Mouse (Mus musculus) hindbrain, postnatal 0 days (tissue): Measurements from ENCODE around the gene Mylpf. TPM values are rescaled to one million over a fixed set of nuclear protein-coding genes. Genes with fewer than 3 reads are reported as not detected.

Source experiments
- ATAC-seq: fragments of 200-750 bp; cut with Nextera tagmentation; 2 replicates; pipeline ENCODE4 v1.8.0; 2017; ENCODE audit warnings: mild to moderate bottlenecking, moderate TSS enrichment, moderate library complexity
- DNase-seq: peaks from one replicate; pipeline ENCODE4 v3.0.0-alpha.2; 2015; ENCODE audit warnings: low spot score
- H3K27ac ChIP-seq: fragments of 300-500 bp; sonication (generic); 2 replicates; pipeline ENCODE4 v1.5.1; 2014; ENCODE audit warnings: mild to moderate bottlenecking
- H3K27me3 ChIP-seq: fragments of 300-500 bp; sonication (generic); 2 replicates; pipeline ENCODE4 v1.6.1; 2014; ENCODE audit warnings: low read length, mixed read lengths; ENCODE audit not compliant: insufficient read depth
- H3K36me3 ChIP-seq: fragments of 300-500 bp; sonication (generic); 2 replicates; pipeline ENCODE4 v1.6.1; 2014; ENCODE audit warnings: low read length, mixed read lengths; ENCODE audit not compliant: insufficient read depth
- H3K4me1 ChIP-seq: fragments of 300-500 bp; sonication (generic); 2 replicates; pipeline ENCODE4 v1.6.1; 2014; ENCODE audit warnings: antibody characterized with exemption, low read length, mixed read lengths; ENCODE audit not compliant: insufficient read depth
- H3K4me2 ChIP-seq: fragments of 300-500 bp; sonication (generic); 2 replicates; pipeline ENCODE4 v1.6.1; 2014; ENCODE audit warnings: low read depth, mild to moderate bottlenecking, low read length, moderate library complexity, mixed read lengths
- H3K4me3 ChIP-seq: fragments of 300-500 bp; sonication (generic); 2 replicates; pipeline ENCODE4 v1.5.1; 2014; ENCODE audit warnings: low read length
- H3K9ac ChIP-seq: fragments of 300-500 bp; sonication (generic); replicated peaks from 2 replicates; pipeline ENCODE4 v1.6.1; 2014; ENCODE audit warnings: mild to moderate bottlenecking, low read length, moderate library complexity, mixed read lengths
- H3K9me3 ChIP-seq: fragments of 300-500 bp; sonication (generic); 2 replicates; pipeline ENCODE4 v1.6.1; 2016; ENCODE audit warnings: low read length, mixed read lengths
- CTCF ChIP-seq: IDR thresholded peaks from 2 replicates; pipeline ENCODE4 v1.5.1; 2016; ENCODE audit warnings: antibody characterized with exemption, control low read depth, low read depth
- WGBS: fragments of 180-500 bp; shearing (Covaris S2); extraction: QIAGEN DNeasy Blood & Tissue Kit; methylation state at CpG from one replicate; pipeline ENCODE4 v1.1.7; 2014; 5-methylcytosine and 5-hydroxymethylcytosine counted together
- polyA plus RNA-seq: library from polyadenylated mRNA; unstranded; fragments of >200 nt; fragmentation: Nextera tagmentation; extraction: Ambion mirVana; gene quantifications from 2 replicates; pipeline ENCODE4 v1.2.1, GENCODE M21; 2015
- total RNA-seq: library from RNA; depleted of rRNA; stranded (reverse); fragments of >200 nt; gene quantifications from 2 replicates; pipeline ENCODE4 v1.2.3, GENCODE M21; 2014

The Mylpf gene
- total and polyA plus RNA-seq, 2 experiments from 2014 or later: 3.0 TPM; not detected in 1

DNA sequence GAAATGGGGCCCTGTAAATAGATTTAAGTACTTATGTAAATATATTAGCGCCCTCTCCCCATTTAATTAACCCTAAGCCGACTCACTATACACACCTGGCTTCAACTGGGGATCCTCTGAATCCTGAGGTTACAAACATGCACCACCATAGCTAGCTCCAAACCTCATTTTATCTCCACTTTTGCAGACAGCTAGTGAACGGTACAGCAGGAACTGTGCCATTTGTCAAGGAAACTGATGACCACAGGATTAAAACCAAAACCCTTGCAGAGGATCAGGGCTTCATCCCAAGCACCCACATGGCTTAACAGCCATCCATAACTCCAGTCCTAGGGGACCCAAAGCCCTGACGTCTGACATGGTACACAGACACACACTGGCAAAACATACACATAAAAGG is 46.3 kb downstream of the Mylpf start:
- H3K9me3 ChIP-seq: no peaks in the 10 kb centered on the region
- H3K27ac ChIP-seq: peak overlapping the region; percentile 97
- H3K27me3 ChIP-seq: no peaks in the 10 kb centered on the region
- peak overlapping the region; percentile 75 for H3K4me2 ChIP-seq
- peak overlapping the region; percentile 68 for H3K9ac ChIP-seq
- 0 out of 2 replicates have a peak, but pooled peaks cover 1% of the 10 kb centered on the region for H3K36me3 ChIP-seq
- WGBS: 33% methylated on average over 4 of the region's 4 CpGs
- no peak for ATAC-seq
- H3K4me3 ChIP-seq: peak overlapping the region; percentile 55
- TF ChIP-seq CTCF: no peak
- DNase-seq: no peak
- H3K4me1 ChIP-seq: no peaks in the 10 kb centered on the region

DNA sequence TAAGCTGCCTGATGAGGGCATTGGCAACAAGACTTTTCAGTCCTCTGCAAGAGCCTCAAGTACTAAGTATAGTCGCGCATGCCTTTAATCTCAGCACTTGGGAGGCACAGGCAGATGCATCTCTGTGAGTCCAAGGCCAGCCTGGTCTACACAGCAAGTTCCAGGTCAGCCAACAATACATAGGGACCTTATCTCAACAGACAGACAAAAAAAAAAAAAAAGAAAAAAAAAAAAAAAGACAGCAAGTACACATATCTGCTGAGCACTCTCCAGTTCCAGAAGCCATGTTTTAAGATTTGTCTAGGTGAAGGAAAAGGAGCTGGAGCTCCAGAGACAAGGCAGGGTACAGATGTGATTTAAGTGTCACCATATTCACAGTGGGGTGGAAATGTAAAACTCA is 47.3 kb downstream of the Mylpf start:
- ATAC-seq: no peak
- no peaks in the 10 kb centered on the region for H3K9me3 ChIP-seq
- H3K9ac ChIP-seq: no peak overlapping the region
- H3K36me3 ChIP-seq: no peaks in the 10 kb centered on the region
- H3K4me3 ChIP-seq: no peak overlapping the region
- WGBS: 90% methylated on average over 2 of the region's 2 CpGs
- H3K4me1 ChIP-seq: no peaks in the 10 kb centered on the region
- no peak for DNase-seq
- H3K27ac ChIP-seq: no peak overlapping the region
- no peak for TF ChIP-seq CTCF
- no peaks in the 10 kb centered on the region for H3K27me3 ChIP-seq
- no peak overlapping the region for H3K4me2 ChIP-seq

DNA sequence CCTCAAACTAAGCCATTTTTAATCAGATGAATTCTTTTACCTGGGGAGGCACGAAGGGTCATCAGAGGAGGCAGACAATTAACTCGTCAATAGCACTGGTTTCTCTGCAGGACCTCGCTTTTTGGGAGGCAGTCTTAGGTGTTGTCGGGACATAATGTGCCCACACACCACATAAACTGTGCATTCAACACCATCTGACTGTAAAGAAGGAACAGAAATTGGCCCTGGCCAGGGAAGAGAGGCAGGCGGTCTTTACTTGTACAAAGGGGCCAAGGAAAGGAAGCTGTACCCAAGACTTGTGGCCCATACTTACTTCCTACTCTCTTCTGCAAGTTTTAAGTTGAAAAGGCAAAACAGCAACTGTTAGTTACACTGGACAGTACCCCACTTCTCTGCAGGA is 47.8 kb downstream of the Mylpf start:
- no peak for TF ChIP-seq CTCF
- no peaks in the 10 kb centered on the region for H3K9me3 ChIP-seq
- ATAC-seq (no peak), DNase-seq (no peak)
- no peak overlapping the region for H3K4me3 ChIP-seq
- no peaks in the 10 kb centered on the region for H3K4me1 ChIP-seq
- H3K9ac ChIP-seq: no peak overlapping the region
- no peak overlapping the region for H3K4me2 ChIP-seq
- no peak overlapping the region for H3K27ac ChIP-seq
- WGBS: 89% methylated on average over 5 of the region's 5 CpGs
- H3K27me3 ChIP-seq: no peaks in the 10 kb centered on the region
- no peaks in the 10 kb centered on the region for H3K36me3 ChIP-seq

DNA sequence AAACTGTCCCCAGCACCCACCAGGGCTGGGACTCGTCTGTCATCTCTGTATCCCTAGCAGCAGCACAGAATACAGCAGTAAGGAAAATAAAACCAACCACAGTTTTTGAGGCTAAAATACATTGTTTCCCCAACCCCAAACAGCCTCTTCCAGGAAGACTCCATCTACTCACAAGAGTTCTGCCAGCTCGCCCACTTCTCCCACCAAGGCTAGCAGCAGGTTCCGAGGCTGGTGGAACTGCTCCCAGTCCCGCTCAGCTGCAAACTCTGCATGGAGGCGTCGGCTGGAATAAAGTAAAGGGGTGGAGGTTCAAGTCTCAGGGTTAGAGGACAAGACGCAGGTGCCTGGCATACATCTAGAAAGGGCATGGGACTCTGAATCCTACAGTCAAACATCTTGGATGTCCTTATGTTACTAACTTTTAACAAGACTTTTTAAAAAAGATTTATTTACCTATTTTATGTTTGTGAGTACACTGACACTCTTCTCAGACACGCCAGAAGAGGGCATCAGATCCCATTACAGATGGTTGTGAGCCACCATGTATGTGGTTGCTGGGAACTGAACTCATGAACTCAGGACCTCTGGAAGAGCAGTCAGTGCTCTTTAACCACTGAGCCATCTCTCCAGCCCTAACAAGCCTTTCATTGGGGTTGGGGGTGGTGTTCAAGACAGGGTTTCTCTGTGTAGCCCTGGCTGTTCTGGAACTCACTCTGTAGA is 50.7 kb downstream of the Mylpf start:
- no peak for ATAC-seq
- H3K27ac ChIP-seq: no peak overlapping the region
- no peak; the same call in 1 of the 2 replicates for TF ChIP-seq CTCF
- H3K9me3 ChIP-seq: no peaks in the 10 kb centered on the region
- no peaks in the 10 kb centered on the region for H3K27me3 ChIP-seq
- no peak overlapping the region for H3K4me3 ChIP-seq
- no peaks in the 10 kb centered on the region for H3K4me1 ChIP-seq
- H3K4me2 ChIP-seq: peak overlapping the region; percentile 59
- no peak for DNase-seq
- H3K9ac ChIP-seq: peak overlapping the region; percentile 1; the same call in 1 of the 2 replicates
- no peaks in the 10 kb centered on the region for H3K36me3 ChIP-seq
- 69% methylated on average over 8 of the region's 8 CpGs for WGBS

- TF ChIP-seq CTCF: peak; percentile 80
- no peaks in the 10 kb centered on the region for H3K4me1 ChIP-seq
- ATAC-seq (peak; percentile 99), DNase-seq (peak; percentile 99)
- no peaks in the 10 kb centered on the region for H3K27me3 ChIP-seq
- H3K9me3 ChIP-seq: no peaks in the 10 kb centered on the region
- no peaks in the 10 kb centered on the region for H3K36me3 ChIP-seq
- under 1% methylated on average over 49 of the region's 50 CpGs for WGBS
- H3K4me3 ChIP-seq: peak within 1 kb of the TSS; percentile 59
- H3K27ac ChIP-seq: peak within 1 kb of the TSS; percentile 28; the same call in 1 of the 2 replicates
- peak within 1 kb of the TSS; percentile 53 for H3K9ac ChIP-seq
- peak within 1 kb of the TSS; percentile 59 for H3K4me2 ChIP-seq
These were observed 51.8 kb downstream of the Mylpf start, which contains the start of gene Dctpp1 for GRCm38 (mm10) chr7:127260309-127261111. Dctpp1 (minus strand) TSS chr7:127260709.

- H3K4me2 ChIP-seq: no peak overlapping the region
- 79% methylated on average over 10 of the region's 10 CpGs for WGBS
- H3K4me3 ChIP-seq: no peak overlapping the region
- H3K27me3 ChIP-seq: no peaks in the 10 kb centered on the region
- no peak overlapping the region for H3K9ac ChIP-seq
- DNase-seq: no peak
- H3K4me1 ChIP-seq: no peaks in the 10 kb centered on the region
- no peak overlapping the region for H3K27ac ChIP-seq
- no peak for ATAC-seq
- no peak for TF ChIP-seq CTCF
- no peaks in the 10 kb centered on the region for H3K9me3 ChIP-seq
- H3K36me3 ChIP-seq: no peaks in the 10 kb centered on the region
These were observed 53.7 kb downstream of the Mylpf start for GRCm38 (mm10) chr7:127262218-127262961.
